25 mouse cellular contexts compared by ENCODE assay signal in genomic region chr4:24752517-24753208, GRCm38 (mm10).
A peak's percentile ranks its signal among the peaks of the same experiment; 100 is the strongest.
DNase-seq lines count a peak whose midpoint lies in the region; ATAC-seq and TF ChIP-seq lines count a peak whose summit lies in the region.
"Had no signal": no experiment of that assay in that cellular context is flagged by ENCODE, and none has a peak within 500 bp of the region (broad histone marks: within the 10 kb centered on the region; RNA-seq: fewer than 3 reads in every experiment).

No protein-coding gene starts in this region.

- 67% methylated on average over 8 of the region's 8 CpGs for WGBS in forebrain, embryonic 16.5 days
- WGBS in midbrain, embryonic 10.5 days, result 91% methylated on average over 8 of the region's 8 CpGs

- H3K4me2 ChIP-seq in forebrain, embryonic 16.5 days (ENCODE audit: low read length), result no peak overlapping the region
- H3K4me2 ChIP-seq: embryonic facial prominence, embryonic 15.5 days; heart, embryonic 15.5 days; hindbrain, embryonic 14.5 days; limb, embryonic 13.5 days; liver, embryonic 12.5 days; midbrain, embryonic 12.5 days had no signal

- H3K4me3 ChIP-seq in left cerebral cortex, adult 2 months, result no peak overlapping the region
- H3K4me3 ChIP-seq in forebrain, embryonic 16.5 days (replicated peaks; ENCODE audit: low read length), result no peak overlapping the region
- H3K4me3 ChIP-seq in midbrain, embryonic 10.5 days, result no peak overlapping the region
- H3K4me3 ChIP-seq: embryonic facial prominence, embryonic 15.5 days; heart, embryonic 15.5 days; limb, embryonic 13.5 days; liver, embryonic 12.5 days; midbrain, embryonic 12.5 days had no signal

- peak; percentile 2 to 26 for DNase-seq in frontal cortex, adult 2 months (ENCODE audit: extremely low spot score in 1 of 2, low spot score in 1 of 2)
- DNase-seq in frontal cortex, postnatal 10 days (ENCODE audit: low spot score in 2 of 2), result no peak
- DNase-seq in left cerebral cortex, postnatal 14 days (ENCODE audit: low spot score in 2 of 2), result peak; percentile 12 to 30
- DNase-seq in left cerebral cortex, adult 2 months (ENCODE audit: extremely low spot score in 1 of 2, low spot score in 2 of 2), result no peak
- no peak for DNase-seq in midbrain, embryonic 10.5 days (ENCODE audit: low spot score)
- no peak for DNase-seq in heart, postnatal 4 days
- DNase-seq: adrenal gland, adult 8-10 months; cerebellum, adult 8-10 months; cerebellum, postnatal 36 days; embryo, embryonic 11 days; heart, postnatal 36 days; kidney, adult 18-20 months; lung, adult 2 months; lung, postnatal 14 days; right cerebral cortex, postnatal 25 days; thymus, postnatal 14 days had no signal

- no peaks in the 10 kb centered on the region for H3K36me3 ChIP-seq in forebrain, embryonic 16.5 days (ENCODE audit: control insufficient read depth, insufficient read depth)
- H3K36me3 ChIP-seq in midbrain, embryonic 10.5 days, result no peaks in the 10 kb centered on the region
- H3K36me3 ChIP-seq: embryonic facial prominence, embryonic 15.5 days; heart, embryonic 15.5 days; limb, embryonic 13.5 days; liver, embryonic 12.5 days; midbrain, embryonic 12.5 days had no signal

- H3K27me3 ChIP-seq in forebrain, embryonic 16.5 days (replicated peaks; ENCODE audit: control insufficient read depth, insufficient read depth, low read length), result no peaks in the 10 kb centered on the region
- no peaks in the 10 kb centered on the region for H3K27me3 ChIP-seq in midbrain, embryonic 10.5 days (ENCODE audit: low read depth, poor library complexity, severe bottlenecking)
- H3K27me3 ChIP-seq: embryonic facial prominence, embryonic 15.5 days; heart, embryonic 15.5 days; limb, embryonic 13.5 days; liver, embryonic 12.5 days; midbrain, embryonic 12.5 days had no signal

- peak; percentile 93 for ATAC-seq in forebrain, embryonic 16.5 days
- ATAC-seq: inflammation-experienced regulatory T-cells, adult 6 months; liver, embryonic 12.5 days had no signal

- no peak overlapping the region for H3K9ac ChIP-seq in forebrain, embryonic 16.5 days (replicated peaks; ENCODE audit: low read depth, low read length)
- H3K9ac ChIP-seq: embryonic facial prominence, embryonic 15.5 days; heart, embryonic 15.5 days; hindbrain, embryonic 14.5 days; limb, embryonic 13.5 days; liver, embryonic 12.5 days; midbrain, embryonic 12.5 days had no signal

- no peak overlapping the region for H3K27ac ChIP-seq in left cerebral cortex, adult 2 months
- no peak overlapping the region for H3K27ac ChIP-seq in forebrain, embryonic 16.5 days (ENCODE audit: low read length)
- no peak overlapping the region for H3K27ac ChIP-seq in midbrain, embryonic 10.5 days (replicated peaks)
- H3K27ac ChIP-seq: embryonic facial prominence, embryonic 15.5 days; heart, embryonic 15.5 days; hindbrain, embryonic 14.5 days; kidney, postnatal 0 days; limb, embryonic 13.5 days; liver, embryonic 12.5 days; midbrain, embryonic 12.5 days had no signal

- no peaks in the 10 kb centered on the region for H3K4me1 ChIP-seq in forebrain, embryonic 16.5 days (replicated peaks; ENCODE audit: control insufficient read depth, insufficient read depth, low read length)
- no peaks in the 10 kb centered on the region for H3K4me1 ChIP-seq in midbrain, embryonic 10.5 days
- H3K4me1 ChIP-seq: embryonic facial prominence, embryonic 15.5 days; heart, embryonic 15.5 days; limb, embryonic 13.5 days; liver, embryonic 12.5 days; midbrain, embryonic 12.5 days had no signal

- no peaks in the 10 kb centered on the region for H3K9me3 ChIP-seq in forebrain, embryonic 16.5 days (ENCODE audit: control insufficient read depth, low read length)
- no peaks in the 10 kb centered on the region for H3K9me3 ChIP-seq in midbrain, embryonic 10.5 days (replicated peaks)
- H3K9me3 ChIP-seq: embryonic facial prominence, embryonic 15.5 days; heart, embryonic 15.5 days; limb, embryonic 13.5 days; liver, embryonic 12.5 days; midbrain, embryonic 12.5 days had no signal

- intact Hi-C loops in left cerebral cortex, postnatal 14 days (cut with DNase I), result no loop called here
- intact Hi-C loops in left cerebral cortex, adult 2 months (cut with DNase I), result no loop called here

- TF ChIP-seq CTCF in left cerebral cortex, adult 2 months (IDR thresholded peaks at IDR 0.05), result no peak

Comparison
In these comparisons a context has a peak if more than half of its experiments do, and no peak if none do; other contexts are left out.
1. DNase-seq: peak in frontal cortex, adult 2 months (2 of 2) and left cerebral cortex, postnatal 14 days (2 of 2); none in frontal cortex, postnatal 10 days (0 of 2), left cerebral cortex, adult 2 months (0 of 2), midbrain, embryonic 10.5 days (single experiment) and heart, postnatal 4 days (single experiment).